Mouse (Mus musculus): Measurements from ENCODE around the gene Ppp1r16b. TPM values are rescaled to one million over a fixed set of nuclear protein-coding genes. Genes with fewer than 3 reads are reported as not detected.

Gene Ppp1r16b
- polyA plus RNA-seq, 1 experiment from 2014 or later = 28.1 TPM

- ATAC-seq (ENCODE audit: low read depth) = no peak
- 93% methylated on average over 11 of the region's 11 CpGs for WGBS
- H3K4me2 ChIP-seq (ENCODE audit: low read depth, low read length) = no peak overlapping the region
Measured at GRCm38 (mm10) chr2:158743518-158744141, 78.4 kb downstream of the Ppp1r16b start.

GRCm38 (mm10) chr2:158745049-158745482 is 79.9 kb downstream of the Ppp1r16b start:
- H3K27me3 ChIP-seq (ENCODE audit: control insufficient read depth, insufficient read depth, low read length) = no peaks in the 10 kb centered on the region
- H3K4me2 ChIP-seq (ENCODE audit: low read depth, low read length) = no peak overlapping the region
- no peak overlapping the region for H3K4me3 ChIP-seq (ENCODE audit: low read depth, low read length)
- WGBS = 5% methylated on average over 2 of the region's 2 CpGs
- H3K27ac ChIP-seq (ENCODE audit: low read depth, low read length) = no peak overlapping the region
- no peaks in the 10 kb centered on the region for H3K4me1 ChIP-seq (ENCODE audit: control insufficient read depth, insufficient read depth, low read length)
- H3K9ac ChIP-seq (replicated peaks; ENCODE audit: low read depth, low read length) = no peak overlapping the region
- H3K9me3 ChIP-seq (ENCODE audit: control insufficient read depth, low read length) = no peaks in the 10 kb centered on the region
- no peaks in the 10 kb centered on the region for H3K36me3 ChIP-seq (ENCODE audit: control insufficient read depth, insufficient read depth, low read length)
- no peak for ATAC-seq (ENCODE audit: low read depth)

More at GRCm38 (mm10) chr2:158743518-158744141, 78.4 kb downstream of the Ppp1r16b start:
- Histone ChIP-seq H3K27ac (ENCODE audit: low read depth, low read length) (no peak overlapping the region), H3K4me1 (ENCODE audit: control insufficient read depth, insufficient read depth, low read length) (no peaks in the 10 kb centered on the region), H3K36me3 (ENCODE audit: control insufficient read depth, insufficient read depth, low read length) (no peaks in the 10 kb centered on the region), H3K9me3 (ENCODE audit: control insufficient read depth, low read length) (no peaks in the 10 kb centered on the region), H3K4me3 (ENCODE audit: low read depth, low read length) (no peak overlapping the region), H3K27me3 (ENCODE audit: control insufficient read depth, insufficient read depth, low read length) (no peaks in the 10 kb centered on the region), H3K9ac (replicated peaks; ENCODE audit: low read depth, low read length) (no peak overlapping the region)

- 42% methylated on average over 11 of the region's 11 CpGs for WGBS
- Histone ChIP-seq H3K27me3 (ENCODE audit: control insufficient read depth, insufficient read depth, low read length) (no peaks in the 10 kb centered on the region), H3K27ac (ENCODE audit: low read depth, low read length) (no peak overlapping the region), H3K9ac (replicated peaks; ENCODE audit: low read depth, low read length) (no peak overlapping the region), H3K4me1 (ENCODE audit: control insufficient read depth, insufficient read depth, low read length) (no peaks in the 10 kb centered on the region), H3K4me3 (ENCODE audit: low read depth, low read length) (no peak overlapping the region), H3K36me3 (ENCODE audit: control insufficient read depth, insufficient read depth, low read length) (no peaks in the 10 kb centered on the region), H3K4me2 (ENCODE audit: low read depth, low read length) (no peak overlapping the region), H3K9me3 (ENCODE audit: control insufficient read depth, low read length) (no peaks in the 10 kb centered on the region)
- ATAC-seq (ENCODE audit: low read depth) = no peak
Measured at GRCm38 (mm10) chr2:158746164-158746563, 81.0 kb downstream of the Ppp1r16b start.

- 78% methylated on average over 9 of the region's 9 CpGs for WGBS
- Histone ChIP-seq H3K4me3 (ENCODE audit: low read depth, low read length) (no peak overlapping the region), H3K4me1 (ENCODE audit: control insufficient read depth, insufficient read depth, low read length) (no peaks in the 10 kb centered on the region), H3K27me3 (ENCODE audit: control insufficient read depth, insufficient read depth, low read length) (no peaks in the 10 kb centered on the region), H3K27ac (ENCODE audit: low read depth, low read length) (no peak overlapping the region), H3K36me3 (ENCODE audit: control insufficient read depth, insufficient read depth, low read length) (no peaks in the 10 kb centered on the region), H3K9ac (replicated peaks; ENCODE audit: low read depth, low read length) (no peak overlapping the region), H3K4me2 (ENCODE audit: low read depth, low read length) (no peak overlapping the region), H3K9me3 (ENCODE audit: control insufficient read depth, low read length) (no peaks in the 10 kb centered on the region)
- ATAC-seq (ENCODE audit: low read depth) = no peak
Measured at GRCm38 (mm10) chr2:158749366-158749765, 84.2 kb downstream of the Ppp1r16b start.

GRCm38 (mm10) chr2:158760231-158760630 is 95.0 kb downstream of the Ppp1r16b start:
- H3K4me3 ChIP-seq (ENCODE audit: low read depth, low read length) = no peak overlapping the region
- no peak for ATAC-seq (ENCODE audit: low read depth)
- no peak overlapping the region for H3K4me2 ChIP-seq (ENCODE audit: low read depth, low read length)
- 88% methylated on average over 2 of the region's 2 CpGs for WGBS
- no peaks in the 10 kb centered on the region for H3K27me3 ChIP-seq (ENCODE audit: control insufficient read depth, insufficient read depth, low read length)
- H3K9me3 ChIP-seq (ENCODE audit: control insufficient read depth, low read length) = no peaks in the 10 kb centered on the region
- no peak overlapping the region for H3K27ac ChIP-seq (ENCODE audit: low read depth, low read length)
- H3K36me3 ChIP-seq (ENCODE audit: control insufficient read depth, insufficient read depth, low read length) = no peaks in the 10 kb centered on the region
- no peaks in the 10 kb centered on the region for H3K4me1 ChIP-seq (ENCODE audit: control insufficient read depth, insufficient read depth, low read length)
- no peak overlapping the region for H3K9ac ChIP-seq (replicated peaks; ENCODE audit: low read depth, low read length)

GRCm38 (mm10) chr2:158762339-158762738 is 97.1 kb downstream of the Ppp1r16b start:
- Histone ChIP-seq H3K9ac (replicated peaks; ENCODE audit: low read depth, low read length) (no peak overlapping the region), H3K4me1 (ENCODE audit: control insufficient read depth, insufficient read depth, low read length) (no peaks in the 10 kb centered on the region), H3K27me3 (ENCODE audit: control insufficient read depth, insufficient read depth, low read length) (no peaks in the 10 kb centered on the region), H3K4me3 (ENCODE audit: low read depth, low read length) (no peak overlapping the region), H3K36me3 (ENCODE audit: control insufficient read depth, insufficient read depth, low read length) (no peaks in the 10 kb centered on the region), H3K27ac (ENCODE audit: low read depth, low read length) (no peak overlapping the region), H3K4me2 (ENCODE audit: low read depth, low read length) (no peak overlapping the region), H3K9me3 (ENCODE audit: control insufficient read depth, low read length) (no peaks in the 10 kb centered on the region)
- no peak for ATAC-seq (ENCODE audit: low read depth)
- 86% methylated on average over 5 of the region's 5 CpGs for WGBS

GRCm38 (mm10) chr2:158767742-158768339 is 102.6 kb downstream of the Ppp1r16b start, which contains the start of gene Fam83d:
Fam83d (plus strand) TSS chr2:158768093.
- Histone ChIP-seq H3K36me3 (ENCODE audit: control insufficient read depth, insufficient read depth, low read length) (no peaks in the 10 kb centered on the region), H3K4me1 (ENCODE audit: control insufficient read depth, insufficient read depth, low read length) (peaks cover 4% of the 10 kb centered on the region; the same call in 1 of the 2 replicates), H3K4me3 (ENCODE audit: low read depth, low read length) (peak within 1 kb of the TSS; percentile 43), H3K4me2 (ENCODE audit: low read depth, low read length) (peak within 1 kb of the TSS; percentile 99), H3K27me3 (ENCODE audit: control insufficient read depth, insufficient read depth, low read length) (no peaks in the 10 kb centered on the region), H3K9me3 (ENCODE audit: control insufficient read depth, low read length) (no peaks in the 10 kb centered on the region), H3K9ac (replicated peaks; ENCODE audit: low read depth, low read length) (peak within 1 kb of the TSS; percentile 45), H3K27ac (ENCODE audit: low read depth, low read length) (no peak within 1 kb of the TSS)
- WGBS = under 1% methylated on average over 48 of the region's 48 CpGs
- ATAC-seq (ENCODE audit: low read depth) = peak; percentile 99

GRCm38 (mm10) chr2:158768350-158768749 is 103.2 kb downstream of the Ppp1r16b start:
- Histone ChIP-seq H3K9me3 (ENCODE audit: control insufficient read depth, low read length) (no peaks in the 10 kb centered on the region), H3K36me3 (ENCODE audit: control insufficient read depth, insufficient read depth, low read length) (no peaks in the 10 kb centered on the region), H3K4me2 (ENCODE audit: low read depth, low read length) (peak overlapping the region; percentile 99), H3K4me3 (ENCODE audit: low read depth, low read length) (peak overlapping the region; percentile 43), H3K27ac (ENCODE audit: low read depth, low read length) (no peak overlapping the region), H3K4me1 (ENCODE audit: control insufficient read depth, insufficient read depth, low read length) (peaks cover 4% of the 10 kb centered on the region; the same call in 1 of the 2 replicates), H3K27me3 (ENCODE audit: control insufficient read depth, insufficient read depth, low read length) (no peaks in the 10 kb centered on the region), H3K9ac (replicated peaks; ENCODE audit: low read depth, low read length) (peak overlapping the region; percentile 45)
- 0 out of 2 replicates have a peak, but pooled peaks have one; percentile 10 for ATAC-seq (ENCODE audit: low read depth)
- WGBS = under 1% methylated on average over 37 of the region's 37 CpGs

- Histone ChIP-seq H3K27ac (ENCODE audit: low read depth, low read length) (no peak overlapping the region), H3K9ac (replicated peaks; ENCODE audit: low read depth, low read length) (no peak overlapping the region), H3K27me3 (ENCODE audit: control insufficient read depth, insufficient read depth, low read length) (no peaks in the 10 kb centered on the region), H3K4me1 (ENCODE audit: control insufficient read depth, insufficient read depth, low read length) (peaks cover 4% of the 10 kb centered on the region; the same call in 1 of the 2 replicates), H3K4me3 (ENCODE audit: low read depth, low read length) (peak overlapping the region; percentile 43), H3K4me2 (ENCODE audit: low read depth, low read length) (peak overlapping the region; percentile 99), H3K36me3 (ENCODE audit: control insufficient read depth, insufficient read depth, low read length) (no peaks in the 10 kb centered on the region), H3K9me3 (ENCODE audit: control insufficient read depth, low read length) (no peaks in the 10 kb centered on the region)
- WGBS = 7% methylated on average over 5 of the region's 5 CpGs
- no peak for ATAC-seq (ENCODE audit: low read depth)
Measured at GRCm38 (mm10) chr2:158768771-158769170, 103.6 kb downstream of the Ppp1r16b start.

All from neural tube, embryonic 14.5 days (tissue).